Mouse (Mus musculus): Measurements from ENCODE around the gene Tenm2. TPM values are rescaled to one million over a fixed set of nuclear protein-coding genes. Genes with fewer than 3 reads are reported as not detected.

The Tenm2 gene
- total and polyA plus RNA-seq, 3 experiments = not detected

- Histone ChIP-seq H3K27me3 (replicated peaks) (no peaks in the 10 kb centered on the region), H3K27ac (ENCODE audit: insufficient read depth, low read depth) (no peak overlapping the region), H3K4me1 (ENCODE audit: control insufficient read depth in 1 of 2, insufficient read depth in 2 of 2) (no peaks in the 10 kb centered on the region), H3K4me2 (ENCODE audit: insufficient read depth, low read depth, poor library complexity, severe bottlenecking) (no peak overlapping the region), H3K9me3 (replicated peaks; ENCODE audit: low read length) (peaks cover 46% of the 10 kb centered on the region), H3K36me3 (replicated peaks in 1 of 2; ENCODE audit: control insufficient read depth in 1 of 2, insufficient read depth in 1 of 2, low read length in 1 of 2) (no peaks in the 10 kb centered on the region), H3K79me2 (replicated peaks; ENCODE audit: control insufficient read depth, extremely low read depth, insufficient read depth, poor library complexity, severe bottlenecking) (no peaks in the 10 kb centered on the region), H3K4me3 (replicated peaks in 1 of 3; ENCODE audit: low read depth in 2 of 3, low read length in 2 of 3, poor library complexity in 1 of 3) (no peak overlapping the region), H3K9ac (ENCODE audit: insufficient read depth, low read depth) (no peak overlapping the region)
- no peak for TF ChIP-seq BHLHE40 (IDR thresholded peaks at IDR 0.05; ENCODE audit: low read depth, low read length)
- no peak for TF ChIP-seq POLR2AphosphoS2 (IDR thresholded peaks at IDR 0.05; ENCODE audit: low read depth, low read length)
- TF ChIP-seq NELFE (IDR thresholded peaks at IDR 0.05; ENCODE audit: low read depth, low read length) = no peak
- TF ChIP-seq CHD1 (IDR thresholded peaks at IDR 0.05; ENCODE audit: low read depth, low read length) = no peak
- no peak for TF ChIP-seq MEF2A (IDR thresholded peaks at IDR 0.05; ENCODE audit: borderline replicate concordance, low read depth, low read length)
- TF ChIP-seq CTCF (conservative IDR thresholded peaks at IDR 0.05 in 1 of 2, IDR thresholded peaks at IDR 0.05 in 1 of 2; ENCODE audit: low read depth in 2 of 2, low read length in 2 of 2) = no peak
- TF ChIP-seq POLR2A (IDR thresholded peaks at IDR 0.05; ENCODE audit: low read depth, low read length) = no peak
- TF ChIP-seq RAD21 (IDR thresholded peaks at IDR 0.05; ENCODE audit: low read depth, low read length) = no peak
- TF ChIP-seq RCOR1 (conservative IDR thresholded peaks at IDR 0.05; ENCODE audit: low read depth, low read length) = no peak
- TF ChIP-seq MYC (IDR thresholded peaks at IDR 0.05; ENCODE audit: low read depth, low read length) = no peak
- no peak for TF ChIP-seq KAT2A (IDR thresholded peaks at IDR 0.05; ENCODE audit: insufficient replicate concordance, low read length)
- TF ChIP-seq MAFK (IDR thresholded peaks at IDR 0.05; ENCODE audit: insufficient replicate concordance, low read length) = no peak
- no peak for TF ChIP-seq EP300 (IDR thresholded peaks at IDR 0.05; ENCODE audit: low read length)
- no peak for TF ChIP-seq USF1 (IDR thresholded peaks at IDR 0.05; ENCODE audit: low read depth, low read length)
- no peak for TF ChIP-seq MXI1 (IDR thresholded peaks at IDR 0.05; ENCODE audit: low read depth, low read length)
- TF ChIP-seq ZMIZ1 (IDR thresholded peaks at IDR 0.05; ENCODE audit: low read depth, low read length) = no peak
- TF ChIP-seq ETS1 (conservative IDR thresholded peaks at IDR 0.05; ENCODE audit: low read depth, low read length) = no peak
- no peak for TF ChIP-seq NRF1 (IDR thresholded peaks at IDR 0.05; ENCODE audit: low read depth, low read length)
- in situ Hi-C loops (cut with MboI; ENCODE audit: low pct_ligation_motif_present, low pct_unique_long_range_greater_than_20kb, low sequenced_read_pairs) (no loop called here), dilution Hi-C loops (cut with MboI; ENCODE audit: extremely low pct_ligation_motif_present, extremely low pct_unique_long_range_greater_than_20kb, low sequenced_read_pairs) (no loop called here)
- DNase-seq (ENCODE audit: extremely low read depth) = no peak
Measured at GRCm38 (mm10) chr11:37150011-37150410, 85.8 kb downstream of the Tenm2 start.

DNA sequence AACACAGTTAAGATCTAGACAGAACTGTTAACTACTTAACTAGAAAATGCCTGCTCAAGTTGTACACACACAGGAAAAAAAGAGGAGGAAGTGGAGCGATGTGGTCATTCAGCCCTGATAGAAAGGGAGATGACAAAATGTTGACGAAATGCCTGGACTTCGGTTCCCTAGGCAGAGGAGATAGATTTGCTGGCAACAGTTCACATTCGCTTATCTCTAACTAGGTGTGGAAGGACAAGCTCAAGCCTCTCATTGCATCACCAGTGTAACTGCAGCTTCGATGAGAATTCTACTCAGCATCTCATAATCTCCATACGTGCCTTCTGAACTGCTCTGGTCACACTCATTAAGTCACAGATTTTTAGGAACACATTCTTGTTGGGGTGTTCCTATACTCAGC is 91.8 kb downstream of the Tenm2 start:
- Histone ChIP-seq H3K4me3 (replicated peaks in 1 of 3; ENCODE audit: low read depth in 2 of 3, low read length in 2 of 3, poor library complexity in 1 of 3) (peak overlapping the region in 1 of 3 experiments; percentile 0), H3K4me2 (ENCODE audit: insufficient read depth, low read depth, poor library complexity, severe bottlenecking) (no peak overlapping the region), H3K4me1 (ENCODE audit: control insufficient read depth in 1 of 2, insufficient read depth in 2 of 2) (no peaks in the 10 kb centered on the region), H3K9me3 (replicated peaks; ENCODE audit: low read length) (peaks cover 62% of the 10 kb centered on the region), H3K9ac (ENCODE audit: insufficient read depth, low read depth) (no peak overlapping the region), H3K27me3 (replicated peaks) (no peaks in the 10 kb centered on the region), H3K79me2 (replicated peaks; ENCODE audit: control insufficient read depth, extremely low read depth, insufficient read depth, poor library complexity, severe bottlenecking) (no peaks in the 10 kb centered on the region), H3K27ac (ENCODE audit: insufficient read depth, low read depth) (no peak overlapping the region), H3K36me3 (replicated peaks in 1 of 2; ENCODE audit: control insufficient read depth in 1 of 2, insufficient read depth in 1 of 2, low read length in 1 of 2) (no peaks in the 10 kb centered on the region)
- DNase-seq (ENCODE audit: extremely low read depth) = no peak
- TF ChIP-seq KAT2A (IDR thresholded peaks at IDR 0.05; ENCODE audit: insufficient replicate concordance, low read length) (no peak), SIN3A (IDR thresholded peaks at IDR 0.05; ENCODE audit: low read length) (no peak), JUN (IDR thresholded peaks at IDR 0.05; ENCODE audit: insufficient read depth, low read depth, low read length) (no peak), ZKSCAN1 (IDR thresholded peaks at IDR 0.05; ENCODE audit: borderline replicate concordance, low read depth, low read length) (no peak), TBP (conservative IDR thresholded peaks at IDR 0.05; ENCODE audit: low read depth, low read length) (no peak), ZC3H11A (IDR thresholded peaks at IDR 0.05; ENCODE audit: low read depth, low read length) (no peak), ETS1 (conservative IDR thresholded peaks at IDR 0.05; ENCODE audit: low read depth, low read length) (no peak)
- dilution Hi-C loops (cut with MboI; ENCODE audit: extremely low pct_ligation_motif_present, extremely low pct_unique_long_range_greater_than_20kb, low sequenced_read_pairs) = no loop called here
- in situ Hi-C loops (cut with MboI; ENCODE audit: low pct_ligation_motif_present, low pct_unique_long_range_greater_than_20kb, low sequenced_read_pairs) = no loop called here
